ENCODE assay signal across 18 mouse cellular contexts in genomic region chr1:190259576-190259975, GRCm38 (mm10).
DNase-seq lines count a peak whose midpoint lies in the region; ATAC-seq lines count a peak whose summit lies in the region.
"Had no signal": no experiment of that assay in that cellular context is flagged by ENCODE, and none has a peak within 500 bp of the region (broad histone marks: within the 10 kb centered on the region; RNA-seq: fewer than 3 reads in every experiment).

No protein-coding gene starts in this region.

- intact Hi-C loops in heart, postnatal 36 days (cut with DNase I) = no loop called here

- H3K9ac ChIP-seq in intestine, embryonic 16.5 days (ENCODE audit: low read depth, low read length) = no peak overlapping the region
- H3K9ac ChIP-seq: heart, embryonic 13.5 days; hindbrain, embryonic 14.5 days; lung, embryonic 14.5 days had no signal

- WGBS in intestine, embryonic 16.5 days = 84% methylated on average over 13 of the region's 13 CpGs

- H3K27ac ChIP-seq in intestine, embryonic 16.5 days (ENCODE audit: low read length) = no peak overlapping the region
- H3K27ac ChIP-seq: heart, embryonic 13.5 days; hindbrain, embryonic 14.5 days; macrophage had no signal

- no peak overlapping the region for H3K4me2 ChIP-seq in intestine, embryonic 16.5 days (ENCODE audit: low read depth, low read length)
- H3K4me2 ChIP-seq: heart, embryonic 13.5 days; hindbrain, embryonic 14.5 days; lung, embryonic 14.5 days had no signal

- ATAC-seq in megakaryocyte, adult 5-6 weeks (ENCODE audit: poor library complexity, severe bottlenecking) = no peak
- ATAC-seq in intestine, embryonic 16.5 days = no peak

- H3K4me3 ChIP-seq in megakaryocyte, embryonic 14.5 days (replicated peaks) = peak overlapping the region; percentile 28
- no peak overlapping the region for H3K4me3 ChIP-seq in intestine, embryonic 16.5 days (ENCODE audit: low read length)
- H3K4me3 ChIP-seq: heart, embryonic 13.5 days had no signal

- peak; percentile 52 to 57 for DNase-seq in cerebellum, postnatal 14 days
- DNase-seq in cerebellum, adult 11 months = no peak
- DNase-seq in heart, postnatal 36 days = peak; percentile 8 to 17
- no peak for DNase-seq in heart, postnatal 4 days
- peak; percentile 41 for DNase-seq in right cerebral cortex, postnatal 25 days
- DNase-seq: adrenal gland, postnatal 14 days; cerebellum, postnatal 25 days; kidney, adult 18-20 months; kidney, postnatal 25 days; lung, embryonic 14.5 days; spleen, adult 18-20 months; thymus, postnatal 25 days had no signal

- H3K9me3 ChIP-seq in megakaryocyte, embryonic 14.5 days = peaks cover 77% of the 10 kb centered on the region
- no peaks in the 10 kb centered on the region for H3K9me3 ChIP-seq in intestine, embryonic 16.5 days (ENCODE audit: control insufficient read depth, low read length)
- H3K9me3 ChIP-seq: heart, embryonic 13.5 days had no signal

- H3K36me3 ChIP-seq in megakaryocyte, embryonic 14.5 days (replicated peaks; ENCODE audit: low read length) = no peaks in the 10 kb centered on the region
- no peaks in the 10 kb centered on the region for H3K36me3 ChIP-seq in intestine, embryonic 16.5 days (ENCODE audit: control insufficient read depth, insufficient read depth, low read length)
- H3K36me3 ChIP-seq: heart, embryonic 13.5 days had no signal

- H3K27me3 ChIP-seq in megakaryocyte, embryonic 14.5 days (replicated peaks) = no peaks in the 10 kb centered on the region
- no peaks in the 10 kb centered on the region for H3K27me3 ChIP-seq in intestine, embryonic 16.5 days (replicated peaks; ENCODE audit: control insufficient read depth, insufficient read depth, low read length)

- no peaks in the 10 kb centered on the region for H3K4me1 ChIP-seq in megakaryocyte, embryonic 14.5 days
- no peaks in the 10 kb centered on the region for H3K4me1 ChIP-seq in intestine, embryonic 16.5 days (ENCODE audit: control insufficient read depth, insufficient read depth, low read length)

Comparison
In these comparisons a context has a peak if more than half of its experiments do, and no peak if none do; other contexts are left out.
1. DNase-seq: peak in cerebellum, postnatal 14 days (2 of 2), heart, postnatal 36 days (2 of 2) and right cerebral cortex, postnatal 25 days (single experiment); none in cerebellum, adult 11 months (single experiment) and heart, postnatal 4 days (single experiment).